Mouse (Mus musculus) embryo, embryonic 10 days (tissue): ENCODE results near the gene Wnt3.

Experiments used
- DNase-seq: peaks from one replicate; pipeline ENCODE4 v3.0.0-alpha.2; 2015; ENCODE audit warnings: low spot score

Gene Wnt3

DNA sequence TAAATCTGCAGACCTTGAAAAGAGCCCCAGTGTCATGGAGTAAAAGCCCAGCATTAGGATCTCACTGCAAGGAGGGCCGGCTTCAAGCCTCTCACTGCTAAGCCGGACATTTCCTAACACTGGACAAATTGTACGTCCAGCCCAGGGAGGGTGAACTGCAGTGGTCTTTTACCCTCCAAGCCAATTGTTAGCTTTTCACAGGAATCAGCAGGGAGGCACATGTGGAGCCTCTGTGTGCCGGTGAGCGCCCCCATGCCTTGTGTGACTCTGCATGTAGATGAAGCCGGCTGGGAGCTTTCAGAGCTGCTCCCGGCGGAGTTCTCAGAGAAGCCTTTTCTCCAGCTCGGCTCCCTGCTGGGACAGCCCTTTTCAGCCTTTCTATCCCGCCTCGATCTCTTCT lies 66.9 kb downstream of the Wnt3 start:
- DNase-seq: peak; percentile 85

DNA sequence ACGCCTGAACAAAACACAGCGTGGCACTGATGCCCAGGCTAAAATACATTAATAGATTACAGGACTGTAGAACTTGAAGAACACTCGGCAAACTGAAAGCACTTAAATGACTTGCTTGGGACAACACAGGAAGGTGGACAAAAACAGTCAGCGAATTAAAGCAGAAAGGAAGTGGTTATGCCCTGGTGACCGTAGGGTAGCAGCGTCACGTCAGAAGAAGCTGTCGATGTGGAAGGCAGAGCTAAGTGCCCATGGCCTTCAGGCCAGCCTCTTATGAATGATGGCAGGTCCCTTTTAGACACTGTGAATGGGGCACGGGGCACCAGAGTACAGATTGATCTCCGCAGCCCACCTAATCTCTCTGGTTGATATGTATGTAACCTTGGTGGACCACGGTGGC lies 74.3 kb downstream of the Wnt3 start:
- DNase-seq: no peak

DNA sequence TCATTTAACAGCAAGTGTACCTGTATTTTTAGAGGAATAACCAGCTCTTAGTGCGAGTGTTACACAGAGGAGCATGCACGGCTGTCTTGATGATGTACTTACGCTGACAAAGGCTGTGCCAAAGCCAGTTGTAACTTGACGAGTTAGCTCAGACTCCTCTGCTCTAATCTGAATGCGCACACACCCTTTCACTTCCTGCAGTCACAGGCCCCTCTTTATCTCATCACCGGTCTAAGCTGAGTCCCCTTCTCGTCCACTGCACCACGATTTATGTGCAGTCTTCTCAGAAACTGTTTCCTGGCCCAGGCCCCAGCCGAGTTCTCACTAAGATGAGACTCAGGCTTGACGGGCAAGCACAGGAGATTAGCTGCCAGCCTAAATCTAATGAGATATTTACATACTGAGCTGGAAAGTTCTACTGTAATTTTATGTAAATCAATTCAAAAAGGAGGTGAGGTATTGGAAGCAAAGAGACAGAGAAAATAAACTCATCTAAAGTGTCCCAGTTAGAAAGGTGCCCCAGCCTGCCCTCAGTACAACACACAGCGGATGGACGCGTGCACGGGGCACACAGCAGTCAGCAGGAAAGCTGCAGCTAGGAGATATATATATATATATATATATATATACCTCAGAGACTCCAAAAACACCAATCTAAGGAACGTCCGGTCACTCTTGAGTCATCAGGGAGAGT lies 78.8 kb downstream of the Wnt3 start:
- no peak for DNase-seq

DNA sequence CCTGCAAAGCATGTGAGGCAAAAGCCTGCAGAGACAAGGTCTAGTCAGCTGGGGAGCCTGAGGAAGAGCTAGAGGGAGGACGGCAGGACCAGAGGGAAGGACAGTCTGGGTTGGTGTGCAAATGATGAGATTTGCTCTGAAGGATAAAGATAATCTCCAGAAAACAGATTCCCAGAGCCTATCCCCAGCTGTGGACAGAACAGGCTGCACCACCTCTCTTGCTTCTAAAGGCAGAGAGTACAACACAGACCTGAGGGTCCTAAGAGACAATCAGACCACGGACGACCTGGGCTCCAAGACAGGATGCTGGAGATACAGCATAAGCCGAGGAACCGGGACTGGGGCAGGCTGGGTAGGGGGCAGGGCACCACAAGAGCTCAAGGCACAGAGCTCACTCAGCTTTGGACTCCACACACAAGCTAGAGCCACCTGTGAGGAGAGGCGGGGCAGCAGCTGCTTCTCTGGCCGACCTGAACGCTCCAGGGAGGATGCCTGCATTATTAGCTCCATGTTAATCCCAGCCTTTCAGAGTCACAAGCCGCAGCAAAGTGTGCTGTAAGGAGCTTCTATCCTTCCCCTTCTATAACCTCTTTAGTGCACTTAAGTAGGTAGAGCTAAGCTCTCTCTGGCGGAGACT lies 79.5 kb downstream of the Wnt3 start:
- no peak for DNase-seq

DNA sequence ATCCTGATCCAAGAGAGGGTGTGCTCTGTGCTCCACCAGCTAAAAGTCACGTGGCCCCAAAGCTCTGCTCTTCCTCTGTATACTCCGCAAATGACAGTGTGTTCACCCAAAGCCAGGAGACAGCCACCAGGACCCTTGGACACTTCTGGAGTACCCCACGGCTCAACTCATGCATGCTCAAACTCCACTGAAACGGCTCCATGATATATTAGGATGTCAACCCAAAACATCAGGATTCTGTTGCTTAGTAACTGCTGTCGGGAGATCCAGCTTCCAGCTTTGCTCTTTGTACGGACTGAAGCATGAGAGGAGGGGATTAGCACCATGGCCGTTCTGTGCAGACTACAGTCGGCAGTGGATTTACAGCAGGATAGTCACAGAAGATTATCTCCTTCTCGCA lies 80.3 kb downstream of the Wnt3 start:
- no peak for DNase-seq

DNA sequence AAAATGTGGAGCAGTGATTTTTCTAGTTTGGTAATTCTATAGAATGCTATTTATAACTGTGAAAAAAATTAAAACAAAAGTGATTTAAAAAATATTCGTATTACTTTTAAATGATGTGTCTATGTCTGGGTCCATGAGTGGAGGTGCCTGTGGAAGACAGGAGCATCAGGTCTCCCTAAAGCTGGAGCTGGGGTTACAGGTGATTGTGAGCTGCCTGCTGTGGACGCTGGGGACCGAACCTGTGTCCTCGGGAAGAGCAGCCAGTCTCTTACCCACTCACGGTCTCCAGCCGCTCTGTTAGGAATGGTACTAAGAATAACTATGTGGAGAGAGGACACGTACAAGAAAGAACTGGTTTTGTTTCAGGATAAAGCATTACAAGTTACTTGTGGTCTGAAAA lies 82.7 kb downstream of the Wnt3 start:
- no peak for DNase-seq

DNA sequence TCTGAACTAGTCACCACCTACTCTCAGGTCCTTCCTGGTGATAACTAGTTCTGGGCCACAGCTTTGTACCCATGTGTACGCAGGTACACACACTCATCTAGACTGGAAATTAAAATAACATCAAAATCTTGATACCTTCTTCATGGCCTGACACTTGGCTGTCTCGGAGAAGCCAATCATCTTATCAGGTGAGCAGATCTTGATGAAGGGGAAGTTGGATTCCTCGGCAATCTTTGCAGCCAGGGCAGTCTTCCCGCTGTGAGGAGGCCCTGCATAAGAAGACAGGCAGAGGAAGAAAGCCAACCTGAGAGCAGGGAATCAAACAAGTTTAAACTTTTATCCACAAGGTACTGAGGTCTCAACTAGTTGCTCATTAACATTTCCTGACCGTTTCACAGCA lies 84.8 kb downstream of the Wnt3 start:
- DNase-seq: no peak

DNA sequence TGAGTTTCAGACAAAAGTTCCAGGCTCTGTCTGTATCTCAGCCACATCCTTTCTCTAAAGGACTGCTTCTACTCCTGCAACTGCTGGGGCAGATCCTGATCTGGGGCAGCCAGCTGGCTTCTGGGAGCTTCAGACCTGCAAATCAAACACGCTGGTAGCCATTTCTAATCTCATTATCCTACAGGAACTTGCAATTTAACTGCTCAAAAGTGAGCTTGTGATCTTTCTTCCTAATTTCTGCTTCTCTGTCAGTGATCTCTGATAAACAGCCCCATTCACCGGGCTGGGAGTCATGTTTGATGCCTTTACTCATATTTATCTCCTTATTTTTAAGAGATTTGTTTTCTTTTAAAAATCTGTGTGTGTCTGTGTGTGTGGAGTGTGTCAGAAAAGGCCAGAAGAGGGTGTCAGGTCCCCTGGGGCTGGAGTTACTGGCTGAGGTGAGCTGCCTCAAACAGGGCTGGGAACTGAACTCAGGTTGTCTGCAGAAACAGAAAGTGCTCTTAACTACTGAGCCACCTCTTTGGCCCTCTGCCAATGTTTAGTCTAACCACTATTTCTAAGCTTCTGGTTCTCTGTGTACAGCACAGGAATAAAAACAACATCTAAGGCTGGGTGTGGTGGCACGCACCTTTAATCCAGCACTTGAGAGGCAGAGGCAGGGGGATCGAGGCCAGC lies 86.1 kb downstream of the Wnt3 start:
- no peak for DNase-seq

DNA sequence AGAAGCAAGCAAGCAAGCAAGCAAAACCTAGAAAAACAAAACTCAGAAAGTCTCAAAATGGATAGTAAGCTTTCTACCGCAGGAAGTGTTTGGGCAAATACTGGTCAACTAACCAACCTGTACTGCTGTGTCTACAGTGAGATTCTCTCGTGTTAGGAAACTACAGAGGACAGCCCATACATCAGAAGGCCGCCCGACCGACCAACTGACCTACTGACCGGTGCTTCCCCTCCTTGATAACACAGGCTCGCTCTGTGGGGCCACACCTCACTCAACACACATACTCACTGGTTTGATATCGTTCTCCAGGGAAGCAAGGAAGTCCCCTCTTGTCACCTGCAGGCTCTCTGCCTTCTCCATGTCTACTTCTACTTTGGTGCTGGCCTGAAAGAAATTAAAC lies 89.0 kb downstream of the Wnt3 start:
- no peak for DNase-seq

DNA sequence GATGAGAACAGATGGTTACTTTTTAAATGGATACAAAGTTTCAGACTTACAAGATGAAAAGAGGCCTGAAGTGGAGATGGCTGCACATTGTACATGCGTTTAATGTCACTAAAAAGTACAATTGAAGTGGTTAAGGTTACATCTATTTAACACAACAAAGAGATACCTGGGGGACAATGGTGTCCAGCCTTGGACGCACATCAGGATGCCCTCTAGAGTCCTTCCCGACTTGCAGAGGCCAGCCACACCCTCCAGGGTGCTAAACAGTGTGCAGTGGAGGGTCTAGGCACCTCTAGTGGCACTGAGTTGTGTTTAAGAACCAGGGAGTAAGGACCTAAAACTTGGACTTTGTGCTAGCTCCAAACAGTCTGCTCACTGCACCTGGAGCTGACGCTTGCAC lies 90.5 kb downstream of the Wnt3 start:
- DNase-seq: no peak

DNA sequence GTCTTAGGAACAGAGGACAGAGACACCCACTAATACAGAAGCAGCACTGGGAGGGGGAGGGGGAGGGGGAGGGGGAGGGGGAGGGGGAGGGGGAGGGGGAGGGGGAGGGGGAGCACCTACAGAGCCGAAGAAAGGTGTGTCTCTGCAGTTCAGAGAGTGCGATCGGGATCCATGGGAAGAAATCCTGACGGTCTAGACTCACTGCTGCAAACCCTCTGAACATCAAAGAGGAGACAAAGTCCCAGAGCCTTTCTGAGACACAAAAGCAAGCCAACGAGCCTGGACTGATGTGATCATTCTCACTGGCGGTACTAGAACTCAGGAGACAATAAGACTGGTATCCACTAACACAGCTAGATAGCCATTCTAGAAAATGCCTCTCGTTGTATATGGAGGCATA lies 91.4 kb downstream of the Wnt3 start:
- no peak for DNase-seq
